Mouse (Mus musculus) E14TG2a.4 (cell line): ENCODE data around the gene Heatr9.
"Not testable (repeated sequence)": the region's sequence is repeated elsewhere in the genome, so short reads cannot be mapped to it uniquely, and the experiment has no call there.

Source experiments
- H3K27me3 ChIP-seq: 2 replicates; pipeline ENCODE4 v1.6.1; 2014; ENCODE audit warnings: low read length, control low read depth; ENCODE audit not compliant: insufficient read depth
- H3K36me3 ChIP-seq: 2 replicates; pipeline ENCODE4 v1.6.1; 2014; ENCODE audit warnings: low read length, control low read depth; ENCODE audit not compliant: insufficient read depth
- H3K4me1 ChIP-seq: replicated peaks from 2 replicates; pipeline ENCODE4 v1.6.1; 2014; ENCODE audit warnings: low read depth, low read length, control low read depth
- H3K4me3 ChIP-seq: replicated peaks from 2 replicates; pipeline ENCODE4 v1.5.1; 2014; ENCODE audit warnings: mild to moderate bottlenecking, low read length
- H3K9me3 ChIP-seq: 2 replicates; pipeline ENCODE4 v1.6.1; 2014; ENCODE audit warnings: low read length, control low read depth
- CTCF ChIP-seq: conservative IDR thresholded peaks from 2 replicates; pipeline ENCODE4 v1.5.1; 2014; ENCODE audit warnings: low read length
- NANOG ChIP-seq: IDR thresholded peaks from 2 replicates; pipeline ENCODE4 v1.6.1; 2014; ENCODE audit warnings: borderline replicate concordance, low read length, mixed read lengths
- POU5F1 ChIP-seq: IDR thresholded peaks from 2 replicates; pipeline ENCODE4 v1.6.1; 2014; ENCODE audit warnings: low read length, borderline replicate concordance

Heatr9 gene

GRCm38 (mm10) chr11:83560405-83560804 lies 38.4 kb upstream of the Heatr9 start:
- H3K27me3 ChIP-seq: 0 out of 2 replicates have a peak, but pooled peaks cover 5% of the 10 kb centered on the region
- H3K4me1 ChIP-seq: 0 out of 2 replicates have a peak, but pooled peaks cover 4% of the 10 kb centered on the region
- TF ChIP-seq CTCF: no peak
- H3K4me3 ChIP-seq: no peak overlapping the region
- no peaks in the 10 kb centered on the region for H3K36me3 ChIP-seq
- H3K9me3 ChIP-seq: no peaks in the 10 kb centered on the region

DNA sequence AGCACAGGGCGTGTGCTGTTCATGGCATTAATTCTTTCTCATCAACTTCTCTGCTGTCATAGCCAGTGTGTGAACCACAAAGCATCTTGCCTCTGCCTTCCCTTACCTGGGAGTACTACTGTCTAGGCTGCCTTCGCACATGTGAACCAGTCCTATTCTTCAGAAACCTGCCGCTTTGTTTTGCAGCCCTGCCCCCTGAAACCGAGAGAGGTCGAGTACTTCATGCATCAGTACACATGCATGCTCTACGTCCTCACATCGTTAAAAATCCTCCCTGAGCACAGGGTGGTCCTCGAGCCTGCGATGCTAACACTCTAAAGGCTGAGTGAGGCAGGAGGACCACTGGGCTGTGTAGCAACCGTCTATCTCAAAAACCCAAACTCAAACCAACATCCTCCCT lies 35.1 kb upstream of the Heatr9 start:
- Histone ChIP-seq H3K27me3 (0 out of 2 replicates have a peak, but pooled peaks cover 5% of the 10 kb centered on the region), H3K4me3 (no peak overlapping the region), H3K4me1 (0 out of 2 replicates have a peak, but pooled peaks cover 4% of the 10 kb centered on the region), H3K9me3 (0 out of 2 replicates have a peak, but pooled peaks cover 3% of the 10 kb centered on the region), H3K36me3 (no peaks in the 10 kb centered on the region)
- TF ChIP-seq NANOG: no peak
- TF ChIP-seq POU5F1: no peak
- no peak; the same call in 1 of the 2 replicates for TF ChIP-seq CTCF

DNA sequence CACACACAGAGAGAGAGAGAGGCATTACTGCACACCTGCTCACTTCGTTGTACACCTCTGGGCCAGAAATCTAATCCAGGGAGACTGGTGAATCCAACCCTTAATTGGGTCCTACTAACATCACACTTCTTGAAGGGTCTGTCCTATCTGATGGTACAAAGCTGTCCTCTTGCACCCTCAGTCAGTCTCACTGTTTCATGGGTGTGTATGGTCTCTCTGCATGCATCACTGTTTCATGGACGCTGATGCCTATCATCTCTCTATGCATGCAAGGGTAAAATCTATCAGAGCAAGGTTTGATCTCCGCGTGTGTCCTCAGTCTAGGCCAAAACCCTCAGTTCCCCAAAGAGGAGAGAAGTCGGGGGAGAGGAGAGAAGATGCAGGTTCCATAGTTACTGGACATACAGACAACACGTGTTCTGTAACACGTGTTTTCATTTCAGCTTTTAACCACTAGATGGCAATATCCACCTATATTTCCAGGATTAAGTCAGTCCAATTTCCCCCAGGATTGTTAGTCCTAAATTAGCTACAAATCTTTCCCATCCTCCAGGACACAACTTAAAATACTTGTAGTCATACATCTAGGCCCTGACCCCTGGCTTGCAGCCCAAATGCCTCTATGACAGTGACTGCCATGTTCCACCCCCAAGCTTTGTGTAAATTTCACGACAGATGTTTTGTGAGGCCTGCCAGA lies 34.3 kb upstream of the Heatr9 start:
- Histone ChIP-seq H3K4me1 (0 out of 2 replicates have a peak, but pooled peaks cover 4% of the 10 kb centered on the region), H3K9me3 (peaks cover 7% of the 10 kb centered on the region; the same call in 1 of the 2 replicates), H3K36me3 (no peaks in the 10 kb centered on the region), H3K4me3 (no peak overlapping the region), H3K27me3 (0 out of 2 replicates have a peak, but pooled peaks cover 5% of the 10 kb centered on the region)
- TF ChIP-seq CTCF: peak; percentile 69
- no peak for TF ChIP-seq POU5F1

- H3K36me3 ChIP-seq: no peaks in the 10 kb centered on the region
- no peak overlapping the region for H3K4me3 ChIP-seq
- TF ChIP-seq CTCF (no peak), POU5F1 (no peak), NANOG (no peak)
- peaks cover 16% of the 10 kb centered on the region for H3K9me3 ChIP-seq
- no peaks in the 10 kb centered on the region for H3K27me3 ChIP-seq
- H3K4me1 ChIP-seq: 0 out of 2 replicates have a peak, but pooled peaks cover 1% of the 10 kb centered on the region
These were observed 29.7 kb upstream of the Heatr9 start for GRCm38 (mm10) chr11:83551668-83552067.

DNA sequence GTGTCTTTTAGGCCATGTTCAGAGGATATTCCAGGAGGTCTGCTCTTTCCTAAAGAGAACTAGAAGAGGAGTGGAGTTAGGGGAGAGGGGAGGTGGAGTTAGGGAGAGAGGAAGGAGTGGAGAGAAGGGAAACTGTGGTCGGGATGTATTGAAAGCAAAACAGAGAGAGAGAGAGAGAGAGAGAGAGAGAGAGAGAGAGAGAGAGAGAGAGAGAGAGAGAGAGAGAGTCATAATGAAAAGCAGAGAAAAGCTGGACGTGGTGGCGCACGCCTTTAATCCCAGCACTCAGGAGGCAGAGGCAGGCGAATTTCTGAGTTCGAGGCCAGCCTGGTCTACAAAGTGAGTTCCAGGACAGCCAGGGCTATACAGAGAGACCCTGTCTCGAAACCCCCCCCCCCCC lies 29.1 kb upstream of the Heatr9 start:
- H3K4me1 ChIP-seq: not testable (repeated sequence)

DNA sequence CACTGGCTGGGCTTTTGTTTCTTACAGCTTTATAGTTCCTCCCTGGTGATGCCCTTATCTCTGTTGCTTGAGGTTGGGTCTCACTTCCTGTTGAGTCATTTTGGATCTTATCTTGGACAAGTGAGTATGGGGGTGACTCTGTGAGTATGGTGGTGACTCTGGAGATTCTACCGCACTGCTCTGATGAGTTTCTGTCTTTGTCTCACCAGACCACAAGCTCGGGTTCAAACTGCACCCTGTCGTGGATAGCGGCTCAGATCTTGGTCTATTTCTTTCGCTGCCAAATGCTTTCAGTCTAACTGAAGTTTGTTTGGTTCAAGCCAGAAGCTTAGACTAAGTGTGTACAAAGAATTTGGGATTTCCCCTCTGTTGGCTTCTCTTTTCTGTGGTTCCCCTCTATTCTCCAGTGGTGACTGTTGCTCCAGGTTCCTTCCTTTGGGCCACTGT lies 28.2 kb upstream of the Heatr9 start:
- H3K9me3 ChIP-seq: peaks cover 16% of the 10 kb centered on the region
- TF ChIP-seq POU5F1 (no peak), CTCF (no peak), NANOG (no peak)

More for the DNA sequence above, 29.1 kb upstream of the Heatr9 start:
- H3K36me3 ChIP-seq, H3K27me3 ChIP-seq, H3K4me3 ChIP-seq: not testable (repeated sequence)
- peaks cover 16% of the 10 kb centered on the region for H3K9me3 ChIP-seq

GRCm38 (mm10) chr11:83544214-83544613 lies 22.2 kb upstream of the Heatr9 start:
- no peaks in the 10 kb centered on the region for H3K27me3 ChIP-seq
- H3K4me3 ChIP-seq: no peak overlapping the region
- no peaks in the 10 kb centered on the region for H3K36me3 ChIP-seq
- no peak for TF ChIP-seq POU5F1
- no peak for TF ChIP-seq NANOG
- TF ChIP-seq CTCF: no peak
- peaks cover 5% of the 10 kb centered on the region for H3K9me3 ChIP-seq
- no peaks in the 10 kb centered on the region for H3K4me1 ChIP-seq

More for the DNA sequence above, 28.2 kb upstream of the Heatr9 start:
- Histone ChIP-seq H3K36me3 (no peaks in the 10 kb centered on the region), H3K27me3 (no peaks in the 10 kb centered on the region), H3K4me3 (no peak overlapping the region), H3K4me1 (no peaks in the 10 kb centered on the region)

- Histone ChIP-seq H3K27me3 (no peaks in the 10 kb centered on the region), H3K4me1 (no peaks in the 10 kb centered on the region), H3K9me3 (no peaks in the 10 kb centered on the region), H3K4me3 (no peak overlapping the region), H3K36me3 (no peaks in the 10 kb centered on the region)
- TF ChIP-seq NANOG: no peak
These were observed 19.4 kb upstream of the Heatr9 start for GRCm38 (mm10) chr11:83541415-83541814.

- no peaks in the 10 kb centered on the region for H3K36me3 ChIP-seq
- H3K4me1 ChIP-seq: no peaks in the 10 kb centered on the region
- no peak overlapping the region for H3K4me3 ChIP-seq
- TF ChIP-seq POU5F1: no peak
- no peak for TF ChIP-seq CTCF
- TF ChIP-seq NANOG: no peak
- no peaks in the 10 kb centered on the region for H3K9me3 ChIP-seq
- H3K27me3 ChIP-seq: 0 out of 2 replicates have a peak, but pooled peaks cover 2% of the 10 kb centered on the region
These were observed 19.0 kb upstream of the Heatr9 start for GRCm38 (mm10) chr11:83540931-83541330.
